Mouse (Mus musculus): ENCODE data around the gene Sufu. TPM values are rescaled to one million over a fixed set of nuclear protein-coding genes. Genes with fewer than 3 reads are reported as not detected.
A peak's percentile ranks its signal among the peaks of the same experiment; 100 is the strongest.

The Sufu gene
- total RNA-seq, 2 experiments from 2014 or later, result 5.0 to 5.4 TPM

GRCm38 (mm10) chr19:46511263-46511662, 114.6 kb downstream of the Sufu start:
- DNase-seq (ENCODE audit: low spot score), result no peak

- DNase-seq (ENCODE audit: low spot score), result no peak
Measured at GRCm38 (mm10) chr19:46514387-46514786, 117.7 kb downstream of the Sufu start.

GRCm38 (mm10) chr19:46515287-46515821, 118.7 kb downstream of the Sufu start:
- DNase-seq (ENCODE audit: low spot score), result no peak

GRCm38 (mm10) chr19:46516667-46517528, 120.2 kb downstream of the Sufu start:
- no peak for DNase-seq (ENCODE audit: low spot score)

- no peak for DNase-seq (ENCODE audit: low spot score)
Measured at GRCm38 (mm10) chr19:46517529-46518351, 121.0 kb downstream of the Sufu start.

GRCm38 (mm10) chr19:46518352-46518787, 121.7 kb downstream of the Sufu start:
- DNase-seq (ENCODE audit: low spot score), result no peak

- DNase-seq (ENCODE audit: low spot score), result no peak
Measured at GRCm38 (mm10) chr19:46518828-46519621, 122.3 kb downstream of the Sufu start.

- DNase-seq (ENCODE audit: low spot score), result no peak
Measured at GRCm38 (mm10) chr19:46521698-46522097, 125.0 kb downstream of the Sufu start.

- DNase-seq (ENCODE audit: low spot score), result no peak
Measured at GRCm38 (mm10) chr19:46522433-46523044, 125.8 kb downstream of the Sufu start.

GRCm38 (mm10) chr19:46523131-46523479, 126.4 kb downstream of the Sufu start:
- no peak for DNase-seq (ENCODE audit: low spot score)

GRCm38 (mm10) chr19:46523480-46524151, 126.9 kb downstream of the Sufu start:
- DNase-seq (ENCODE audit: low spot score), result no peak

- no peak for DNase-seq (ENCODE audit: low spot score)
Measured at GRCm38 (mm10) chr19:46524152-46524544, 127.5 kb downstream of the Sufu start.

- peak; percentile 78 for DNase-seq (ENCODE audit: low spot score)
Measured at GRCm38 (mm10) chr19:46524601-46525321, 128.1 kb downstream of the Sufu start.

- DNase-seq (ENCODE audit: low spot score), result no peak
Measured at GRCm38 (mm10) chr19:46525691-46526631, 129.3 kb downstream of the Sufu start.

GRCm38 (mm10) chr19:46527632-46528528, 131.2 kb downstream of the Sufu start:
- DNase-seq (ENCODE audit: low spot score), result no peak

- DNase-seq (ENCODE audit: low spot score), result no peak
Measured at GRCm38 (mm10) chr19:46528529-46529213, 132.0 kb downstream of the Sufu start.
